Mouse (Mus musculus): ENCODE measurements around the gene Jak1.

- TF ChIP-seq HCFC1 (IDR thresholded peaks at IDR 0.05; ENCODE audit: borderline replicate concordance, insufficient read depth, low read length) (no peak), MAFK (IDR thresholded peaks at IDR 0.05; ENCODE audit: insufficient read depth, low read depth, low read length) (no peak), ZC3H11A (IDR thresholded peaks at IDR 0.05; ENCODE audit: borderline replicate concordance, low read depth, low read length) (no peak), CHD2 (IDR thresholded peaks at IDR 0.05; ENCODE audit: low read depth, low read length) (no peak), ZNF384 (IDR thresholded peaks at IDR 0.05; ENCODE audit: low read depth, low read length) (no peak)
Observed at GRCm38 (mm10) chr4:101282237-101282636, 17.2 kb upstream of the Jak1 start.
